Mouse (Mus musculus) G1E (cell line): ENCODE data around the gene Naa40.
A peak's percentile ranks its signal among the peaks of the same experiment; 100 is the strongest.

Experiments used
- CTCF ChIP-seq: IDR thresholded peaks from 2 replicates; pipeline ENCODE4 v1.5.1; 2012; ENCODE audit warnings: low read depth, low read length, inconsistent platforms, mixed read lengths
- GATA1 ChIP-seq: IDR thresholded peaks from 2 replicates; pipeline ENCODE4 v1.6.1; 2012; ENCODE audit warnings: borderline replicate concordance, low read length, inconsistent platforms, mixed read lengths
- TAL1 ChIP-seq: conservative IDR thresholded peaks from 2 replicates; pipeline ENCODE4 v1.6.1; 2012; ENCODE audit warnings: low read depth, low read length, inconsistent platforms, mixed read lengths

DNA sequence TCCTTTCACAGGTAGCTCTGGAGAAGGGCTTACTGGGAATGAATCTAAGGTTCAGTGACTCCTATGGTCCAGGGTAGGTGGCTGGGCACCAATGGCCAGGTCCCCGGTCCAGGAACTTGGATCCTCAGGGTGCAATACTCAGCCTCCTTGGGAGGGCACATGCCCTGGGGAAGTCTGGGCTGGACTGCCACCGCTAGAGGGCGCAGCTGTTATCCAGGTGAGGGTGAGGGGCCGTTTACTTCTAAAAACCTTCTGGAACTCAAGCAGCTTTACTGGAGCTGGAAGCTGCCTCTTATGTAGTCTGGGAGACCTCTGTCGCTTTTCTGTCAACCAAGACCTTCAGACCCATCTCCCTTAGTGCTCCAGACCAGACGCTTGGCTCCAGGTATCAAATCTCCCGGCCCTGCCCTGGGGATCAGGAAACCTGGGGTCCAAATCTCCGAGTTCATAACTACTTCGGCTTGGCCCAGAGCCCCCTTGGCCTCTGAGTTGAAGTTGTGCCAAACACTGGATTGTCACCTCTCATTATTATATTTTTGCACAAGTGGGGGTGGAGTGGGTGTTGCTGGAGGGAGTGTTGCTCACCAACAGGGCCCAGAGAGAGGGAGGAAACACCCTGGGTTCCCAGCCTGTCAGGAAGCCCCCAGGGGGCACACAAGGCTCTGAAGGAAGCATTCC, 23.2 kb upstream of the Naa40 start:
- TF ChIP-seq CTCF: peak; percentile 90
- TF ChIP-seq GATA1: no peak
- no peak for TF ChIP-seq TAL1
